Mouse (Mus musculus) hindbrain, embryonic 16.5 days (tissue): ENCODE data around the gene Sema4d. TPM values are rescaled to one million over a fixed set of nuclear protein-coding genes. Genes with fewer than 3 reads are reported as not detected.
"Not testable (repeated sequence)": the region's sequence is repeated elsewhere in the genome, so short reads cannot be mapped to it uniquely, and the experiment has no call there.

Experiments used
- ATAC-seq: fragments of 200-750 bp; cut with Nextera tagmentation; 2 replicates; pipeline ENCODE4 v1.8.0; 2017; ENCODE audit warnings: moderate TSS enrichment, moderate library complexity
- H3K27ac ChIP-seq: fragments of 300-500 bp; sonication (generic); 2 replicates; pipeline ENCODE4 v1.5.1; 2014; ENCODE audit warnings: low read depth, mild to moderate bottlenecking, control low read depth, low read length, moderate library complexity
- H3K27me3 ChIP-seq: fragments of 300-500 bp; sonication (generic); replicated peaks from 2 replicates; pipeline ENCODE4 v1.6.1; 2014; ENCODE audit warnings: low read length; ENCODE audit not compliant: control insufficient read depth, insufficient read depth
- H3K36me3 ChIP-seq: fragments of 300-500 bp; sonication (generic); 2 replicates; pipeline ENCODE4 v1.6.1; 2014; ENCODE audit warnings: mild to moderate bottlenecking, low read length, moderate library complexity, mixed read lengths; ENCODE audit not compliant: control insufficient read depth, insufficient read depth
- H3K4me1 ChIP-seq: fragments of 300-500 bp; sonication (generic); 2 replicates; pipeline ENCODE4 v1.6.1; 2014; ENCODE audit warnings: low read depth, low read length; ENCODE audit not compliant: control insufficient read depth, insufficient read depth
- H3K4me2 ChIP-seq: fragments of 300-500 bp; sonication (generic); 2 replicates; pipeline ENCODE4 v1.6.1; 2014; ENCODE audit warnings: mild to moderate bottlenecking, low read length, control low read depth, moderate library complexity
- H3K4me3 ChIP-seq: fragments of 300-500 bp; sonication (generic); 2 replicates; pipeline ENCODE4 v1.5.1; 2014; ENCODE audit warnings: mild to moderate bottlenecking, low read length, control low read depth, moderate library complexity
- H3K9ac ChIP-seq: fragments of 300-500 bp; sonication (generic); 2 replicates; pipeline ENCODE4 v1.6.1; 2014; ENCODE audit warnings: low read depth, mild to moderate bottlenecking, control low read depth, low read length, moderate library complexity
- H3K9me3 ChIP-seq: fragments of 300-500 bp; sonication (generic); 2 replicates; pipeline ENCODE4 v1.6.1; 2014; ENCODE audit warnings: mild to moderate bottlenecking, low read length, moderate library complexity; ENCODE audit not compliant: control insufficient read depth
- WGBS: fragments of 180-500 bp; shearing (Covaris S2); extraction: QIAGEN DNeasy Blood & Tissue Kit; methylation state at CpG from one replicate; pipeline ENCODE4 v1.1.7; 2014; 5-methylcytosine and 5-hydroxymethylcytosine counted together
- polyA plus RNA-seq: library from polyadenylated mRNA; unstranded; fragments of >200 nt; fragmentation: Nextera tagmentation; extraction: Ambion mirVana; gene quantifications from 2 replicates; pipeline ENCODE4 v1.2.1, GENCODE M21; 2015

The Sema4d gene
- polyA plus RNA-seq: 14.3 and 17.9 TPM in 2 replicates

- peak; percentile 79 for ATAC-seq
- Histone ChIP-seq H3K4me1 (peaks cover 13% of the 10 kb centered on the region), H3K4me3 (peak within 1 kb of the TSS; percentile 89), H3K27me3 (no peaks in the 10 kb centered on the region), H3K36me3 (no peaks in the 10 kb centered on the region), H3K9me3 (no peaks in the 10 kb centered on the region), H3K27ac (peak within 1 kb of the TSS; percentile 78), H3K9ac (peak within 1 kb of the TSS; percentile 87), H3K4me2 (peak within 1 kb of the TSS; percentile 94)
- 1% methylated on average over 44 of the region's 52 CpGs for WGBS
Observed at GRCm38 (mm10) chr13:51793425-51793891, at the start of gene Sema4d. Gene Sema4d, minus strand, starts transcription at chr13:51793747.

DNA sequence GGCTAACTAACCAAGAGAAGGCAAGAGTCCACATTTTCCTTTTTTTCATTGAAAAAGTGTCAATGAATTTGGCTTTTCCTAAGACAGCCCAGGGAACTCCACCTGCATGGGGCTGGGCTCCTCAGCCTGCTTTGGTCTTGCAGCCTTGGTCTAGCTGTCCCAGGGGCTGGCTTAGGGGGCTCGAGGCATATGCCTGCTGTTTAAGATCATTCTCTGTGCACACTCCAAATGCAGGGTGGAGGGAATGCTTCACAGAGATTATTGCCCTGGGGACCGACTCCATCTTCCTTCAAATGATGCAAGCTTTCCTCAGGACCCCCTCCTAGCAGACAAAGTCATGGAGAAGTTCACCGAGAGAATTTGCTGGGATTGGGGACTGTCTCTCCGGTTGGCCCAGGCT lies 49.8 kb upstream of the Sema4d start:
- H3K9me3 ChIP-seq: no peaks in the 10 kb centered on the region
- H3K9ac ChIP-seq: no peak overlapping the region
- no peaks in the 10 kb centered on the region for H3K36me3 ChIP-seq
- ATAC-seq: no peak
- H3K27ac ChIP-seq: no peak overlapping the region
- 65% methylated on average over 4 of the region's 4 CpGs for WGBS
- H3K4me2 ChIP-seq: no peak overlapping the region
- peaks cover 17% of the 10 kb centered on the region for H3K4me1 ChIP-seq
- peaks cover 18% of the 10 kb centered on the region for H3K27me3 ChIP-seq
- H3K4me3 ChIP-seq: no peak overlapping the region

- Histone ChIP-seq H3K36me3 (no peaks in the 10 kb centered on the region), H3K4me3 (no peak overlapping the region), H3K27ac (no peak overlapping the region), H3K9ac (no peak overlapping the region), H3K9me3 (no peaks in the 10 kb centered on the region), H3K27me3 (peaks cover 23% of the 10 kb centered on the region), H3K4me2 (peak overlapping the region; percentile 22; the same call in 1 of the 2 replicates), H3K4me1 (peaks cover 14% of the 10 kb centered on the region)
- 13% methylated on average over 12 of the region's 12 CpGs for WGBS
- no peak for ATAC-seq
Observed at GRCm38 (mm10) chr13:51842773-51843172, 49.2 kb upstream of the Sema4d start.

- no peak for ATAC-seq
- Histone ChIP-seq H3K4me3 (no peak overlapping the region), H3K27me3 (peaks cover 23% of the 10 kb centered on the region), H3K4me2 (peak overlapping the region; percentile 22; the same call in 1 of the 2 replicates), H3K36me3 (no peaks in the 10 kb centered on the region), H3K4me1 (peaks cover 14% of the 10 kb centered on the region), H3K9ac (no peak overlapping the region), H3K9me3 (no peaks in the 10 kb centered on the region), H3K27ac (no peak overlapping the region)
- WGBS: 3% methylated on average over 5 of the region's 5 CpGs
Observed at GRCm38 (mm10) chr13:51842191-51842590, 48.6 kb upstream of the Sema4d start.

DNA sequence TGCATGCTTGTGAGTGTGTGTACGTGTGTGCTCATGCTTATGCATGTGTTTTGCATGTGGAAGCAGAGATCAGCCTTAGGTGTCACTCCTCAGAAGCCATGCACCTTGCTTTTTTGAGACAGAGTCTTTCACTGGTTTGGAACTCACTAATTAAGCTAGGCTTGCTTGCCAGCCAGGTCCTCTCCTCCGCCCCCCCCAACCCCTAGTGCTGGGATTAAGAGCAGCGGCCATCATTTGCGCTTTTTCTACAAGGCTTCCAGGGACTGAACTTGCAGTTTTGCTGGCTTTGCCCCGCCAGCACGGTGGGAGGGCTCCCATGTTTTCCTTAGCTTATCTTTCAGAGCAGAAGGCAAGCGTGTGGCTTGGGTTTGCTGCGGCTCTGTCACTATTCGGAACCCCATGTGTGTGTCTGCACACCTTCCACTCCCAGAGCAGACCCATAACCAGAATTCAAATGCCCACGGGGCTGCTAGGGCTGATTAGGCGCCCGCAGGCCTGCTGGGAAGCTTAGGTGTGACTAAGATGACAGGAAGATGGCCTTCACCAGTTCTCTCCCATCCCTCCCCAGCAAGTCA lies 48.1 kb upstream of the Sema4d start:
- H3K9ac ChIP-seq: peak overlapping the region; percentile 13; the same call in 1 of the 2 replicates
- WGBS: 12% methylated on average over 12 of the region's 12 CpGs
- peaks cover 27% of the 10 kb centered on the region for H3K27me3 ChIP-seq

GRCm38 (mm10) chr13:51840702-51841101 lies 47.2 kb upstream of the Sema4d start:
- Histone ChIP-seq H3K4me1 (peaks cover 10% of the 10 kb centered on the region; the same call in 1 of the 2 replicates), H3K9ac (no peak overlapping the region), H3K4me3 (no peak overlapping the region), H3K4me2 (no peak overlapping the region), H3K36me3 (no peaks in the 10 kb centered on the region), H3K9me3 (no peaks in the 10 kb centered on the region), H3K27ac (no peak overlapping the region), H3K27me3 (peaks cover 27% of the 10 kb centered on the region)
- 46% methylated on average over 6 of the region's 6 CpGs for WGBS
- ATAC-seq: no peak

More for the DNA sequence above, 48.1 kb upstream of the Sema4d start:
- H3K4me2 ChIP-seq: no peak overlapping the region
- no peaks in the 10 kb centered on the region for H3K36me3 ChIP-seq
- no peaks in the 10 kb centered on the region for H3K9me3 ChIP-seq
- peaks cover 10% of the 10 kb centered on the region; the same call in 1 of the 2 replicates for H3K4me1 ChIP-seq
- no peak overlapping the region for H3K27ac ChIP-seq
- no peak overlapping the region for H3K4me3 ChIP-seq
- no peak for ATAC-seq

DNA sequence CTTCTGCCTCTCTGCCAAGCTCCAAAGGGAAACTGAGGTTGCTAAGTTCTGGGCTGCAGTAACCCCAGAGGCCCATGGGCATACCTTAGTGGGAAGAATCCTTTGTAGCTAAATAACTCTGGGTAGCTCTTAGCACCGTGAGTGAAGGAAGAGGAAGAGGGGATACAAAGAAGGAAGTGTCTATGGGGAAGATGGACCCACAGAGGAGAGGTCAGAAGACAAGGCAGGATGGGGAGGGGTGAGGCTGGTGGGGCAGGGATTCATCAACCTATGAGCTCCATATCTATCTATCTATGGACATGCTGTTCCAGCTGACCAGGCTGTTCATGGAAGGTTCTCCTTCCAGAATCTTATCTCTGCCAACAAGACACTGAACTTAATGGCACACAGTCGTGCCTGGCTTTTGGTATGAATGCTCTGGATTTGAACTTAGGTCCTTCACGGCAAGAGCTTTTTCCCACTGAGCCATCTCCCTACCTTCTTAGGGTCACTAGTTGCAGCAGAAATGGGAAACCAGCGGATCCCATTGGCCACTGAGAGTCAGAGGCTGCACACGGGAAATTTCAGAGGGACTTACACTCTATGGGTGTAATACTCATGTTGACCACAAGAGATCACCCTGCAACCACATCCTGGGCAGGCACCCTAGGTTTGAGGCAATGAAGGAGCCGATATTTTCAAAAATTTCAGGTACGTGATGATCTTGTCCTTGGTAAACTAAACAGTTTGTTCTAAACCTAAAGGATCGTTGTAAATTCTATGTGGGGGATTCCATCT lies 45.9 kb upstream of the Sema4d start:
- Histone ChIP-seq H3K36me3 (no peaks in the 10 kb centered on the region), H3K27me3 (peaks cover 27% of the 10 kb centered on the region), H3K27ac (no peak overlapping the region), H3K9me3 (no peaks in the 10 kb centered on the region), H3K4me3 (no peak overlapping the region), H3K9ac (no peak overlapping the region), H3K4me2 (no peak overlapping the region), H3K4me1 (peaks cover 10% of the 10 kb centered on the region; the same call in 1 of the 2 replicates)
- ATAC-seq: 0 out of 2 replicates have a peak, but pooled peaks have one; percentile 57
- WGBS: 26% methylated on average over 8 of the region's 8 CpGs

- 58% methylated on average over 5 of the region's 5 CpGs for WGBS
- no peaks in the 10 kb centered on the region for H3K9me3 ChIP-seq
- no peak overlapping the region for H3K9ac ChIP-seq
- no peaks in the 10 kb centered on the region for H3K36me3 ChIP-seq
- H3K27ac ChIP-seq: no peak overlapping the region
- peaks cover 22% of the 10 kb centered on the region for H3K27me3 ChIP-seq
- no peak for ATAC-seq
- no peak overlapping the region for H3K4me2 ChIP-seq
- no peak overlapping the region for H3K4me3 ChIP-seq
- peaks cover 6% of the 10 kb centered on the region; the same call in 1 of the 2 replicates for H3K4me1 ChIP-seq
Observed at GRCm38 (mm10) chr13:51837402-51837801, 43.9 kb upstream of the Sema4d start.

- not testable (repeated sequence) for H3K4me1 ChIP-seq, H3K4me2 ChIP-seq, H3K4me3 ChIP-seq, ATAC-seq, H3K9me3 ChIP-seq, H3K36me3 ChIP-seq, H3K27ac ChIP-seq, H3K9ac ChIP-seq
- H3K27me3 ChIP-seq: peaks cover 18% of the 10 kb centered on the region
- 84% methylated on average over 4 of the region's 4 CpGs for WGBS
Observed at GRCm38 (mm10) chr13:51835208-51835607, 41.7 kb upstream of the Sema4d start.
